Mouse (Mus musculus) left cerebral cortex, adult 9 months (tissue): Measurements from ENCODE around the gene Phactr2.
"Not testable (repeated sequence)": the region's sequence is repeated elsewhere in the genome, so short reads cannot be mapped to it uniquely, and the experiment has no call there.

Experiments
- DNase-seq, 2 experiments: peaks; one replicate each; pipeline ENCODE4 v3.0.0; 2022; ENCODE audit warnings: low spot score in 2 of 2

The Phactr2 gene

GRCm38 (mm10) chr10:13473833-13474567 is at the start of gene Phactr2:
Gene Phactr2, minus strand, starts transcription at chr10:13474412.
- DNase-seq = no peak

GRCm38 (mm10) chr10:13521857-13522256 is 47.6 kb upstream of the Phactr2 start:
- DNase-seq = no peak

- DNase-seq = no peak
Observed at GRCm38 (mm10) chr10:13502371-13502770, 28.2 kb upstream of the Phactr2 start.

GRCm38 (mm10) chr10:13501533-13501932 is 27.3 kb upstream of the Phactr2 start:
- not testable (repeated sequence) for DNase-seq

GRCm38 (mm10) chr10:13500938-13501496 is 26.8 kb upstream of the Phactr2 start:
- DNase-seq = peak; percentile 64 to 86

- DNase-seq = no peak
Observed at GRCm38 (mm10) chr10:13500473-13500872, 26.3 kb upstream of the Phactr2 start.

GRCm38 (mm10) chr10:13499331-13499730 is 25.1 kb upstream of the Phactr2 start, which contains the start of gene Fuca2:
Gene Fuca2, plus strand, starts transcription at chr10:13499540.
- DNase-seq = no peak

GRCm38 (mm10) chr10:13496315-13496714 is 22.1 kb upstream of the Phactr2 start:
- DNase-seq = no peak

GRCm38 (mm10) chr10:13493978-13494686 is 19.9 kb upstream of the Phactr2 start:
- no peak for DNase-seq

- no peak for DNase-seq
Observed at GRCm38 (mm10) chr10:13489671-13490070, 15.5 kb upstream of the Phactr2 start.

- no peak for DNase-seq
Observed at GRCm38 (mm10) chr10:13485958-13486357, 11.7 kb upstream of the Phactr2 start.

- no peak for DNase-seq
Observed at GRCm38 (mm10) chr10:13479341-13479740, 5.1 kb upstream of the Phactr2 start.

GRCm38 (mm10) chr10:13475121-13475520 is 909 bp upstream of the Phactr2 start:
- DNase-seq = no peak

GRCm38 (mm10) chr10:13474568-13474955 is 350 bp upstream of the Phactr2 start:
- DNase-seq = no peak

- no peak for DNase-seq
Observed at GRCm38 (mm10) chr10:13473287-13473832, 852 bp downstream of the Phactr2 start.

GRCm38 (mm10) chr10:13470236-13470635 is 4.0 kb downstream of the Phactr2 start:
- no peak for DNase-seq

GRCm38 (mm10) chr10:13468025-13468529 is 6.1 kb downstream of the Phactr2 start:
- not testable (repeated sequence) for DNase-seq

GRCm38 (mm10) chr10:13466925-13467324 is 7.3 kb downstream of the Phactr2 start:
- no peak for DNase-seq

GRCm38 (mm10) chr10:13464295-13464694 is 9.9 kb downstream of the Phactr2 start:
- not testable (repeated sequence) for DNase-seq

GRCm38 (mm10) chr10:13453200-13453990 is 20.8 kb downstream of the Phactr2 start:
- DNase-seq = no peak

- DNase-seq = no peak
Observed at GRCm38 (mm10) chr10:13451640-13452039, 22.6 kb downstream of the Phactr2 start.
